Comparison of ENCODE assay signal across 16 mouse cellular contexts in the genomic region with DNA sequence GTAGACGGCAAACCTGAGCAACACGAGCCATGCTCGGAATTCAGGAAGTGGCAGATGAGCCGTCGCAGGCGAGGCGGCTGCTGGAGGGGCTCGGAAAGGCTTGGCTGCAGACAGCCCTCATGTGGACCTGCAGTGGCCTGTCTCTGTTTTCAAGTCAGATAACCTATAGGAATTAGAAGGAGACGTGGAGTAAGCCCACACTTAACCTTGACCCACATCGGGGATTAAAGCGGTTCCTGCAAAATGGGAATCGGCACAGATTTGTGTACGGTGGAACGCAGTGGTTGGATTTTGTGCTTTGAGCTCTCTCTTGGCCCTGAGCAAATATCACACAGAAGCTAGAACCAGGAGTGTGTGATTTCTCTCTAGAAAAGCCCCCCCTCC.
DNase-seq lines count a peak whose midpoint lies in the region; ATAC-seq and TF ChIP-seq lines count a peak whose summit lies in the region.
"Had no signal": no experiment of that assay in that cellular context is flagged by ENCODE, and none has a peak within 500 bp of the region (broad histone marks: within the 10 kb centered on the region; RNA-seq: fewer than 3 reads in every experiment).

No protein-coding gene starts in this region.

- intact Hi-C loops in heart, postnatal 10 days (cut with DNase I) = no loop called here
- intact Hi-C loops in left cerebral cortex, postnatal 36 days (cut with DNase I) = no loop called here

- no peak overlapping the region for H3K9ac ChIP-seq in heart, embryonic 11.5 days (ENCODE audit: low read depth, low read length)
- no peak overlapping the region for H3K9ac ChIP-seq in liver, embryonic 16.5 days (ENCODE audit: low read depth, low read length)
- no peak overlapping the region for H3K9ac ChIP-seq in liver, embryonic 11.5 days (ENCODE audit: low read depth, low read length)
- H3K9ac ChIP-seq in limb, embryonic 14.5 days (ENCODE audit: low read depth, low read length, severe bottlenecking) = no peak overlapping the region

- TF ChIP-seq POLR2A in limb, embryonic 14.5 days (IDR thresholded peaks at IDR 0.05; ENCODE audit: borderline replicate concordance, extremely low read depth, insufficient read depth, insufficient read length) = no peak

- no peak overlapping the region for H3K27ac ChIP-seq in heart, embryonic 11.5 days (ENCODE audit: low read depth, low read length)
- H3K27ac ChIP-seq in liver, embryonic 16.5 days (ENCODE audit: low read length) = no peak overlapping the region
- H3K27ac ChIP-seq in liver, embryonic 11.5 days (ENCODE audit: low read depth, low read length) = no peak overlapping the region
- peak overlapping the region; percentile 5; the same call in 1 of the 2 replicates for H3K27ac ChIP-seq in embryonic facial prominence, embryonic 10.5 days (replicated peaks)
- no peak overlapping the region for H3K27ac ChIP-seq in limb, embryonic 14.5 days (replicated peaks; ENCODE audit: low read depth, low read length)
- H3K27ac ChIP-seq: layer of hippocampus, adult 2 months had no signal

- no peaks in the 10 kb centered on the region for H3K9me3 ChIP-seq in heart, embryonic 11.5 days (replicated peaks; ENCODE audit: control insufficient read depth, low read length)
- no peaks in the 10 kb centered on the region for H3K9me3 ChIP-seq in liver, embryonic 16.5 days (replicated peaks; ENCODE audit: control insufficient read depth, low read length)
- no peaks in the 10 kb centered on the region for H3K9me3 ChIP-seq in liver, embryonic 11.5 days (ENCODE audit: control insufficient read depth, low read length)
- no peaks in the 10 kb centered on the region for H3K9me3 ChIP-seq in embryonic facial prominence, embryonic 10.5 days
- H3K9me3 ChIP-seq in limb, embryonic 14.5 days (ENCODE audit: control insufficient read depth, low read length) = no peaks in the 10 kb centered on the region
- H3K9me3 ChIP-seq: G1E had no signal

- peak overlapping the region; percentile 19; the same call in 1 of the 2 replicates for H3K4me2 ChIP-seq in heart, embryonic 11.5 days
- peak overlapping the region; percentile 24; the same call in 1 of the 2 replicates for H3K4me2 ChIP-seq in liver, embryonic 16.5 days (ENCODE audit: low read depth, low read length)
- H3K4me2 ChIP-seq in liver, embryonic 11.5 days = no peak overlapping the region; the same call in 1 of the 2 replicates
- peak overlapping the region; percentile 22 for H3K4me2 ChIP-seq in limb, embryonic 14.5 days (replicated peaks; ENCODE audit: low read depth, low read length, severe bottlenecking)

- H3K36me3 ChIP-seq in heart, embryonic 11.5 days (ENCODE audit: control insufficient read depth, insufficient read depth, low read length) = no peaks in the 10 kb centered on the region
- H3K36me3 ChIP-seq in liver, embryonic 16.5 days (ENCODE audit: control insufficient read depth, insufficient read depth) = no peaks in the 10 kb centered on the region
- H3K36me3 ChIP-seq in liver, embryonic 11.5 days (ENCODE audit: control insufficient read depth, insufficient read depth, low read length) = no peaks in the 10 kb centered on the region
- H3K36me3 ChIP-seq in embryonic facial prominence, embryonic 10.5 days (replicated peaks) = no peaks in the 10 kb centered on the region
- H3K36me3 ChIP-seq in limb, embryonic 14.5 days (ENCODE audit: control insufficient read depth, insufficient read depth, low read length) = no peaks in the 10 kb centered on the region
- H3K36me3 ChIP-seq: G1E had no signal

- ATAC-seq in heart, embryonic 11.5 days (replicated peaks; ENCODE audit: insufficient number of reproducible peaks, low FRiP score, low TSS enrichment) = no peak
- ATAC-seq in liver, embryonic 16.5 days (ENCODE audit: low read depth) = no peak
- no peak for ATAC-seq in liver, embryonic 11.5 days (replicated peaks; ENCODE audit: low FRiP score)
- ATAC-seq in limb, embryonic 14.5 days (ENCODE audit: low FRiP score, low read depth) = no peak
- ATAC-seq: activated CD4-positive, CD25-positive, alpha-beta regulatory T cell, adult 4 months; hindbrain, embryonic 16.5 days had no signal

- WGBS in heart, embryonic 11.5 days (ENCODE audit: insufficient replicate concordance) = 43% methylated on average over 14 of the region's 14 CpGs
- 50% methylated on average over 14 of the region's 14 CpGs for WGBS in liver, embryonic 16.5 days (ENCODE audit: insufficient replicate concordance)
- WGBS in liver, embryonic 11.5 days = 49% methylated on average over 14 of the region's 14 CpGs
- 57% methylated on average over 14 of the region's 14 CpGs for WGBS in embryonic facial prominence, embryonic 10.5 days
- 28% methylated on average over 14 of the region's 14 CpGs for WGBS in limb, embryonic 14.5 days

- H3K4me1 ChIP-seq in heart, embryonic 11.5 days (ENCODE audit: control insufficient read depth, insufficient read depth, low read length) = peaks cover 14% of the 10 kb centered on the region
- no peaks in the 10 kb centered on the region for H3K4me1 ChIP-seq in liver, embryonic 16.5 days (ENCODE audit: control insufficient read depth, low read depth, low read length)
- no peaks in the 10 kb centered on the region for H3K4me1 ChIP-seq in liver, embryonic 11.5 days (replicated peaks; ENCODE audit: control insufficient read depth, insufficient read depth, low read length)
- peaks cover 31% of the 10 kb centered on the region for H3K4me1 ChIP-seq in embryonic facial prominence, embryonic 10.5 days
- H3K4me1 ChIP-seq in limb, embryonic 14.5 days (ENCODE audit: control insufficient read depth, insufficient read depth, low read length) = peaks cover 12% of the 10 kb centered on the region; the same call in 1 of the 2 replicates

- no peak for DNase-seq in heart, postnatal 10 days
- no peak for DNase-seq in liver, embryonic 11.5 days (ENCODE audit: low spot score)
- peak; percentile 35 for DNase-seq in embryonic facial prominence, embryonic 10.5 days (ENCODE audit: low spot score)
- DNase-seq in limb, embryonic 14.5 days (ENCODE audit: low spot score) = no peak
- no peak for DNase-seq in left cerebral cortex, postnatal 36 days (ENCODE audit: low spot score in 2 of 2)
- DNase-seq in frontal cortex, postnatal 14 days (ENCODE audit: low spot score in 2 of 2) = no peak
- DNase-seq: cerebellum, adult 9-11 months; gastrocnemius, postnatal 14 days; left cerebral cortex, postnatal 4 days; retina, postnatal 1 day had no signal

- H3K4me3 ChIP-seq in heart, embryonic 11.5 days (ENCODE audit: low read depth, low read length) = no peak overlapping the region
- no peak overlapping the region for H3K4me3 ChIP-seq in liver, embryonic 16.5 days (ENCODE audit: low read depth, low read length)
- H3K4me3 ChIP-seq in liver, embryonic 11.5 days (ENCODE audit: low read depth, low read length) = no peak overlapping the region
- H3K4me3 ChIP-seq in embryonic facial prominence, embryonic 10.5 days = no peak overlapping the region
- H3K4me3 ChIP-seq in limb, embryonic 14.5 days (replicated peaks; ENCODE audit: low read length) = no peak overlapping the region
- H3K4me3 ChIP-seq: layer of hippocampus, adult 2 months had no signal

- no peaks in the 10 kb centered on the region for H3K27me3 ChIP-seq in heart, embryonic 11.5 days (ENCODE audit: control insufficient read depth, insufficient read depth, low read length)
- no peaks in the 10 kb centered on the region for H3K27me3 ChIP-seq in liver, embryonic 16.5 days (ENCODE audit: control insufficient read depth, insufficient read depth, low read depth, low read length)
- no peaks in the 10 kb centered on the region for H3K27me3 ChIP-seq in liver, embryonic 11.5 days (replicated peaks; ENCODE audit: control insufficient read depth, insufficient read depth, low read length)
- no peaks in the 10 kb centered on the region for H3K27me3 ChIP-seq in embryonic facial prominence, embryonic 10.5 days (replicated peaks; ENCODE audit: low read depth, poor library complexity, severe bottlenecking)
- H3K27me3 ChIP-seq in limb, embryonic 14.5 days (ENCODE audit: control insufficient read depth, insufficient read depth, low read length) = no peaks in the 10 kb centered on the region; the same call in 1 of the 2 replicates
